Mouse (Mus musculus) midbrain, embryonic 13.5 days (tissue): ENCODE data around the gene Ankrd6. TPM values are rescaled to one million over a fixed set of nuclear protein-coding genes. Genes with fewer than 3 reads are reported as not detected.
"Not testable (repeated sequence)": the region's sequence is repeated elsewhere in the genome, so short reads cannot be mapped to it uniquely, and the experiment has no call there.

Source experiments
- ATAC-seq: fragments of 200-750 bp; cut with Nextera tagmentation; 2 replicates; pipeline ENCODE4 v1.8.0; 2017; ENCODE audit warnings: mild to moderate bottlenecking, moderate TSS enrichment, moderate library complexity
- H3K27ac ChIP-seq: fragments of 300-500 bp; sonication (generic); 2 replicates; pipeline ENCODE4 v1.5.1; 2015; ENCODE audit warnings: inconsistent platforms, mild to moderate bottlenecking, moderate library complexity
- H3K27me3 ChIP-seq: fragments of 300-500 bp; sonication (generic); 2 replicates; pipeline ENCODE4 v1.6.1; 2015; ENCODE audit warnings: mild to moderate bottlenecking, inconsistent platforms
- H3K36me3 ChIP-seq: fragments of 300-500 bp; sonication (generic); 2 replicates; pipeline ENCODE4 v1.6.1; 2015; ENCODE audit warnings: mild to moderate bottlenecking, inconsistent platforms
- H3K4me1 ChIP-seq: fragments of 300-500 bp; sonication (generic); replicated peaks from 2 replicates; pipeline ENCODE4 v1.6.1; 2015; ENCODE audit warnings: inconsistent platforms
- H3K4me2 ChIP-seq: fragments of 300-500 bp; sonication (generic); replicated peaks from 2 replicates; pipeline ENCODE4 v1.6.1; 2015; ENCODE audit warnings: moderate library complexity, mild to moderate bottlenecking, inconsistent platforms
- H3K4me3 ChIP-seq: fragments of 300-500 bp; sonication (generic); replicated peaks from 2 replicates; pipeline ENCODE4 v1.5.1; 2015; ENCODE audit warnings: mild to moderate bottlenecking, inconsistent platforms
- H3K9ac ChIP-seq: fragments of 300-500 bp; sonication (generic); replicated peaks from 2 replicates; pipeline ENCODE4 v1.6.1; 2015; ENCODE audit warnings: mild to moderate bottlenecking, inconsistent platforms
- H3K9me3 ChIP-seq: fragments of 300-500 bp; sonication (generic); 2 replicates; pipeline ENCODE4 v1.6.1; 2016; ENCODE audit warnings: mild to moderate bottlenecking, inconsistent platforms
- WGBS: fragments of 180-500 bp; shearing (Covaris S2); methylation state at CpG from one replicate; pipeline ENCODE4 v1.1.7; 2015; 5-methylcytosine and 5-hydroxymethylcytosine counted together
- polyA plus RNA-seq: library from polyadenylated mRNA; unstranded; fragments of >200 nt; fragmentation: Nextera tagmentation; extraction: Ambion mirVana; gene quantifications from 2 replicates; pipeline ENCODE4 v1.2.1, GENCODE M21; 2015

Ankrd6 gene
- polyA plus RNA-seq, 1 experiment from 2014 or later, result 30.4 TPM

DNA sequence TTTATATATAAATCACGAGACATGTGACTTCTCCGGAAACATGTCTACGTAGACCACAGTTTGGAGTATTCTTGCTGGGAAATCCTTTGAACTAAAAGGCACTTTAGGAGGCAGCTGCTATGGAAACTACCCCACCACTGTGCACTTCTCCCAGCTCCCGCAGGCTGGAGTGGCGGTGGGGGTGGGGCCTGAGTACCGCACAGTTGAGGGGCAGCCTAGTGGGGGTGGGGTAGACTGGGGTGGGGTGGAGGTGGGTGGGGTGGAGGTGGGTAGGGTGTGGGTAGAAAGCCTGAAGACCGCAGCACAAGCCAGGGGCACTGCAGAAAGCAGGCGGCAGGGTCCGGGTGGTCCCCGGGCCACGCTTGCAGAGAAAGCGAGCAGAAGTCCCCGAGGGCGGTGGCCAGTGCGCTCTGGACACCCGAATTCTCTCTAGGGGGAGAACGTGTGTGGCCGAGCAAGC is 32.1 kb upstream of the Ankrd6 start, which contains the start of gene Rragd:
Gene Rragd (plus strand): TSS at position 322 of the 460 bp plus-strand sequence.
- 1% methylated on average over 17 of the region's 18 CpGs for WGBS
- H3K27me3 ChIP-seq, result 0 out of 2 replicates have a peak, but pooled peaks cover 5% of the 10 kb centered on the region
- ATAC-seq, result peak; percentile 86
- peak within 1 kb of the TSS; percentile 95 for H3K27ac ChIP-seq
- H3K9me3 ChIP-seq, result no peaks in the 10 kb centered on the region
- peak within 1 kb of the TSS; percentile 86 for H3K4me3 ChIP-seq
- peaks cover 39% of the 10 kb centered on the region for H3K4me1 ChIP-seq
- peak within 1 kb of the TSS; percentile 92 for H3K9ac ChIP-seq
- no peaks in the 10 kb centered on the region for H3K36me3 ChIP-seq
- H3K4me2 ChIP-seq, result peak within 1 kb of the TSS; percentile 86

GRCm38 (mm10) chr4:32982041-32982715 is 31.5 kb upstream of the Ankrd6 start:
- H3K9ac ChIP-seq, result peak overlapping the region; percentile 92; the same call in 1 of the 2 replicates
- under 1% methylated on average over 15 of the region's 15 CpGs for WGBS
- peak overlapping the region; percentile 86 for H3K4me3 ChIP-seq
- ATAC-seq, result peak; percentile 53
- no peaks in the 10 kb centered on the region for H3K36me3 ChIP-seq
- 0 out of 2 replicates have a peak, but pooled peaks cover 5% of the 10 kb centered on the region for H3K27me3 ChIP-seq
- H3K9me3 ChIP-seq, result no peaks in the 10 kb centered on the region
- H3K4me2 ChIP-seq, result peak overlapping the region; percentile 86
- H3K4me1 ChIP-seq, result peaks cover 39% of the 10 kb centered on the region
- H3K27ac ChIP-seq, result peak overlapping the region; percentile 95

DNA sequence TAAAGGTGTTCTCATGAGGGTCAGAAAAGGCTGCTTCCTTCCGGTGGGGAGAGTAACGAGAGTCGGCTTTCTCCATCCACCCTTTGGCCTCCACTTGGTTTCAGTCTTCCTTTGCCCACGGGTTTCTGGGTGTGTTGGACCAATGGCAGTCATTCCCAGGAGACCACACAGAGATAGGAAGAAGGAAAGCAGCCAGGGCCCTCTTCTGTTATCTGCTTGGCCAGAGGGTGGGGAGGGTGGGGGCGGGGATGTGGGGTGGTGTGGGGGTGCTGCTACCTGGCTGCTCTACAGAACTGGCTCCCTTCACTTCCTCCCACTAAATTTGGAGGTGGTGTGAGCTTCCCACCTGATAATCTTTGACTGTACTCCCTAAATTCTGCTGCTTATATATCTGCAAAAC is 31.0 kb upstream of the Ankrd6 start:
- Histone ChIP-seq H3K4me1 (peaks cover 39% of the 10 kb centered on the region), H3K4me2 (peak overlapping the region; percentile 86; the same call in 1 of the 2 replicates), H3K9ac (no peak overlapping the region), H3K36me3 (no peaks in the 10 kb centered on the region), H3K27ac (no peak overlapping the region), H3K27me3 (0 out of 2 replicates have a peak, but pooled peaks cover 5% of the 10 kb centered on the region), H3K4me3 (no peak overlapping the region), H3K9me3 (no peaks in the 10 kb centered on the region)
- no peak for ATAC-seq
- 23% methylated on average over 5 of the region's 5 CpGs for WGBS

DNA sequence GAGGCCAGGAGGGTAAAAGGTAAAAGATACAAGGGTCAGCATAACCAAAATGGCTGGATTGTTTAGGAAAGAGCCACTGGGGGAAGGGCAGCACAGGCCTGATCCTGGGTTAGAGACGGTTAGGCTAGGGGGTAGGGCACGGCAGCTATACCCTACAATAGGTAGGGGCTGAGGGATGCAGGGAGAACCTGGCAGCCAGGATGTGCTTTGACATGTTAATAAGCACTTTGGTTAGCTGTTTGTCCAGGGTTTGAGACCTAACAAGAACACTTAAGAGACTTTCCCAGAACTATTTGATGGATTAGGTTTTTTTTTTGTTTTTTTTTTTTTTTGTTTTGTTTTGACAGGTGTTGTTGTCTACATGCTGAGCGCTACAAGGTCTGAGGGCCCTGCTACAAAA is 29.4 kb upstream of the Ankrd6 start:
- Histone ChIP-seq H3K4me2 (no peak overlapping the region), H3K4me3 (no peak overlapping the region), H3K9me3 (peaks cover under 1% of the 10 kb centered on the region; the same call in 1 of the 2 replicates), H3K4me1 (peaks cover 23% of the 10 kb centered on the region), H3K36me3 (no peaks in the 10 kb centered on the region), H3K27me3 (0 out of 2 replicates have a peak, but pooled peaks cover 5% of the 10 kb centered on the region), H3K27ac (no peak overlapping the region), H3K9ac (no peak overlapping the region)
- no peak for ATAC-seq
- WGBS, result 65% methylated on average over 3 of the region's 3 CpGs

GRCm38 (mm10) chr4:32977331-32977730 is 26.7 kb upstream of the Ankrd6 start:
- no peak overlapping the region for H3K4me2 ChIP-seq
- H3K9me3 ChIP-seq, result peaks cover 17% of the 10 kb centered on the region; the same call in 1 of the 2 replicates
- H3K27me3 ChIP-seq, result 0 out of 2 replicates have a peak, but pooled peaks cover 5% of the 10 kb centered on the region
- no peak overlapping the region for H3K4me3 ChIP-seq
- no peak overlapping the region for H3K9ac ChIP-seq
- WGBS, result 92% methylated on average over 4 of the region's 4 CpGs
- H3K36me3 ChIP-seq, result no peaks in the 10 kb centered on the region
- H3K27ac ChIP-seq, result no peak overlapping the region
- no peak for ATAC-seq
- H3K4me1 ChIP-seq, result peaks cover 7% of the 10 kb centered on the region

- not testable (repeated sequence) for H3K27me3 ChIP-seq, H3K4me3 ChIP-seq, H3K36me3 ChIP-seq, H3K4me1 ChIP-seq, H3K4me2 ChIP-seq, H3K9ac ChIP-seq, H3K27ac ChIP-seq, ATAC-seq, H3K9me3 ChIP-seq
- WGBS, result 90% methylated on average over 19 of the region's 19 CpGs
Observed at GRCm38 (mm10) chr4:32964619-32965018, 14.0 kb upstream of the Ankrd6 start.

GRCm38 (mm10) chr4:32961394-32961793 is 10.8 kb upstream of the Ankrd6 start:
- H3K4me2 ChIP-seq, result no peak overlapping the region
- no peaks in the 10 kb centered on the region for H3K4me1 ChIP-seq
- no peak overlapping the region for H3K9ac ChIP-seq
- ATAC-seq, result no peak
- no peaks in the 10 kb centered on the region for H3K9me3 ChIP-seq
- no peak overlapping the region for H3K4me3 ChIP-seq
- WGBS, result 80% methylated on average over 3 of the region's 3 CpGs
- no peaks in the 10 kb centered on the region for H3K27me3 ChIP-seq
- H3K27ac ChIP-seq, result no peak overlapping the region
- H3K36me3 ChIP-seq, result no peaks in the 10 kb centered on the region

GRCm38 (mm10) chr4:32956423-32956822 is 5.8 kb upstream of the Ankrd6 start:
- H3K4me2 ChIP-seq, result no peak overlapping the region
- H3K27me3 ChIP-seq, result peaks cover 7% of the 10 kb centered on the region; the same call in 1 of the 2 replicates
- H3K4me1 ChIP-seq, result peaks cover 10% of the 10 kb centered on the region
- no peaks in the 10 kb centered on the region for H3K36me3 ChIP-seq
- no peak overlapping the region for H3K4me3 ChIP-seq
- H3K9ac ChIP-seq, result no peak overlapping the region
- H3K9me3 ChIP-seq, result no peaks in the 10 kb centered on the region
- no peak overlapping the region for H3K27ac ChIP-seq
- WGBS, result 29% methylated on average over 2 of the region's 2 CpGs
- no peak for ATAC-seq

- no peak for ATAC-seq
- WGBS, result 31% methylated on average over 7 of the region's 7 CpGs
- no peak overlapping the region for H3K9ac ChIP-seq
- H3K4me2 ChIP-seq, result no peak overlapping the region
- no peak overlapping the region for H3K27ac ChIP-seq
- no peak overlapping the region for H3K4me3 ChIP-seq
- no peaks in the 10 kb centered on the region for H3K36me3 ChIP-seq
- H3K27me3 ChIP-seq, result peaks cover 11% of the 10 kb centered on the region; the same call in 1 of the 2 replicates
- peaks cover 35% of the 10 kb centered on the region for H3K4me1 ChIP-seq
- H3K9me3 ChIP-seq, result no peaks in the 10 kb centered on the region
Observed at GRCm38 (mm10) chr4:32952681-32953080, 2.0 kb upstream of the Ankrd6 start.

GRCm38 (mm10) chr4:32951035-32951940 is 647 bp upstream of the Ankrd6 start:
- WGBS, result 6% methylated on average over 34 of the region's 34 CpGs
- Histone ChIP-seq H3K9me3 (no peaks in the 10 kb centered on the region), H3K4me1 (peaks cover 41% of the 10 kb centered on the region), H3K27me3 (peaks cover 11% of the 10 kb centered on the region; the same call in 1 of the 2 replicates), H3K9ac (peak overlapping the region; percentile 76), H3K27ac (no peak overlapping the region), H3K4me3 (peak overlapping the region; percentile 74), H3K36me3 (no peaks in the 10 kb centered on the region), H3K4me2 (peak overlapping the region; percentile 92)
- no peak; the same call in 1 of the 2 replicates for ATAC-seq

DNA sequence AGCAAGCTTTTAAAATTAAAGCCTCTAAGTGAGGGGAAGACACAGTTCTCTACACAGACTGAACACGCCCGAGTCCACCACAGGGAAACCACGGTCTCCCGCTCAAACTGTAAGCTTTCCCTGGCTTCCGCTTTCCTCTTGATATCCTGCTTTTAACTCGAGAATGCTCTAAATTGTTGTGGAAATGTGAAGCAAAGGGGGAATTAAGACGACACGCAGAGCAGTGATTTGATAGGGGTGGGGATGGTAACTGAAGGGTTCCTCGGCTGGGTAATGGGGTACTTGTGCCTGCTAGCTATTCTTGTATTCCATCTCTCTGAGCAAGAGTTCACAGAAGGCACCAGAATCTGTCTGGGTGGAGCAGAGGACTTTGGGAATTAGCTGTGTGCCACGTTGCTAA is 1.9 kb downstream of the Ankrd6 start:
- no peaks in the 10 kb centered on the region for H3K36me3 ChIP-seq
- H3K4me1 ChIP-seq, result peaks cover 41% of the 10 kb centered on the region
- no peaks in the 10 kb centered on the region for H3K9me3 ChIP-seq
- 48% methylated on average over 10 of the region's 10 CpGs for WGBS
- no peak overlapping the region for H3K9ac ChIP-seq
- no peak for ATAC-seq
- H3K4me2 ChIP-seq, result no peak overlapping the region
- H3K27me3 ChIP-seq, result peaks cover 11% of the 10 kb centered on the region; the same call in 1 of the 2 replicates
- H3K27ac ChIP-seq, result no peak overlapping the region
- H3K4me3 ChIP-seq, result no peak overlapping the region

GRCm38 (mm10) chr4:32947631-32948030 is 3.0 kb downstream of the Ankrd6 start:
- no peak for ATAC-seq
- WGBS, result 34% methylated on average over 4 of the region's 4 CpGs
- Histone ChIP-seq H3K36me3 (no peaks in the 10 kb centered on the region), H3K27me3 (peaks cover 8% of the 10 kb centered on the region; the same call in 1 of the 2 replicates), H3K4me3 (no peak overlapping the region), H3K4me1 (peaks cover 41% of the 10 kb centered on the region), H3K9ac (no peak overlapping the region), H3K4me2 (no peak overlapping the region), H3K9me3 (no peaks in the 10 kb centered on the region), H3K27ac (no peak overlapping the region)
